ENCODE assay signal across 19 mouse cellular contexts in genomic region chr3:143659421-143659978, GRCm38 (mm10).
DNase-seq lines count a peak whose midpoint lies in the region; ATAC-seq and TF ChIP-seq lines count a peak whose summit lies in the region.
"Had no signal": no experiment of that assay in that cellular context is flagged by ENCODE, and none has a peak within 500 bp of the region (broad histone marks: within the 10 kb centered on the region; RNA-seq: fewer than 3 reads in every experiment).

No protein-coding gene starts in this region.

- no peaks in the 10 kb centered on the region for H3K27me3 ChIP-seq in Patski
- no peaks in the 10 kb centered on the region for H3K27me3 ChIP-seq in kidney, embryonic 15.5 days
- H3K27me3 ChIP-seq in hindbrain, postnatal 0 days (ENCODE audit: insufficient read depth, low read length): no peaks in the 10 kb centered on the region
- H3K27me3 ChIP-seq: forebrain, embryonic 12.5 days; hindbrain, embryonic 12.5 days; neural tube, embryonic 15.5 days had no signal

- ATAC-seq in Patski: peak; percentile 88
- peak; percentile 82 for ATAC-seq in kidney, embryonic 15.5 days (replicated peaks; ENCODE audit: low FRiP score)
- no peak for ATAC-seq in hindbrain, postnatal 0 days
- ATAC-seq: lung, postnatal 0 days; midbrain, embryonic 16.5 days had no signal

- POLR2A ChIA-PET in Patski (lab: Charles Lee): no interaction called here

- WGBS in kidney, embryonic 15.5 days: 34% methylated on average over 8 of the region's 8 CpGs
- 86% methylated on average over 8 of the region's 8 CpGs for whole genome bisulfite sequencing in hindbrain, postnatal 0 days

- DNase-seq in Patski (ENCODE audit: low read depth, low spot score): peak; percentile 93
- DNase-seq in kidney, postnatal 36 days: peak; percentile 18 to 32
- no peak for DNase-seq in spleen, adult 18-20 months
- no peak for DNase-seq in hindbrain, postnatal 0 days (ENCODE audit: low spot score)
- no peak for DNase-seq in ovary, adult 18-20 months (ENCODE audit: low spot score)
- DNase-seq: adrenal gland, postnatal 36 days; cerebellum, adult 11 months; cerebellum, adult 9-11 months; gastrocnemius, postnatal 36 days; layer of hippocampus, postnatal 36 days; thymus, postnatal 25 days had no signal

- no peak overlapping the region for H3K4me2 ChIP-seq in kidney, embryonic 15.5 days
- H3K4me2 ChIP-seq in hindbrain, postnatal 0 days (ENCODE audit: low read depth, low read length): no peak overlapping the region
- H3K4me2 ChIP-seq: forebrain, embryonic 12.5 days; hindbrain, embryonic 12.5 days; neural tube, embryonic 15.5 days had no signal

- no peak for TF ChIP-seq POLR2A in embryonic fibroblast, embryonic 13.5 days (IDR thresholded peaks at IDR 0.05; ENCODE audit: low read depth, low read length)

- no peak overlapping the region for H3K9ac ChIP-seq in kidney, embryonic 15.5 days
- H3K9ac ChIP-seq in hindbrain, postnatal 0 days (replicated peaks; ENCODE audit: low read length): no peak overlapping the region
- H3K9ac ChIP-seq: forebrain, embryonic 12.5 days; hindbrain, embryonic 12.5 days; neural tube, embryonic 15.5 days had no signal

- H3K4me3 ChIP-seq in embryonic fibroblast, embryonic 13.5 days (ENCODE audit: insufficient read depth, low read length): no peak overlapping the region
- no peak overlapping the region for H3K4me3 ChIP-seq in kidney, embryonic 15.5 days (replicated peaks)
- H3K4me3 ChIP-seq in hindbrain, postnatal 0 days (ENCODE audit: low read length): no peak overlapping the region
- H3K4me3 ChIP-seq: forebrain, embryonic 12.5 days; hindbrain, embryonic 12.5 days; midbrain, embryonic 10.5 days; neural tube, embryonic 15.5 days had no signal

- CTCF ChIA-PET in Patski (lab: Charles Lee): interaction anchor here (3.4 kb wide), 1 partner anchor 10 kb away, joined by 13 read pairs; no protein-coding TSS in a partner anchor

- no peaks in the 10 kb centered on the region for H3K36me3 ChIP-seq in kidney, embryonic 15.5 days
- no peaks in the 10 kb centered on the region for H3K36me3 ChIP-seq in hindbrain, postnatal 0 days (ENCODE audit: insufficient read depth, low read length)
- H3K36me3 ChIP-seq: forebrain, embryonic 12.5 days; hindbrain, embryonic 12.5 days; midbrain, embryonic 10.5 days; neural tube, embryonic 15.5 days had no signal

- no peaks in the 10 kb centered on the region for H3K4me1 ChIP-seq in embryonic fibroblast, embryonic 13.5 days (ENCODE audit: control insufficient read depth, insufficient read depth, low read length)
- H3K4me1 ChIP-seq in kidney, embryonic 15.5 days: peaks cover 8% of the 10 kb centered on the region; the same call in 1 of the 2 replicates
- H3K4me1 ChIP-seq in hindbrain, postnatal 0 days (ENCODE audit: insufficient read depth, low read length): no peaks in the 10 kb centered on the region
- H3K4me1 ChIP-seq: forebrain, embryonic 12.5 days; hindbrain, embryonic 12.5 days; midbrain, embryonic 10.5 days; neural tube, embryonic 15.5 days had no signal

- in situ Hi-C loops in Patski (cut with MboI; ENCODE audit: low pct_unique_long_range_greater_than_20kb): no loop called here

- H3K9me3 ChIP-seq in kidney, embryonic 15.5 days (replicated peaks): no peaks in the 10 kb centered on the region
- no peaks in the 10 kb centered on the region for H3K9me3 ChIP-seq in hindbrain, postnatal 0 days (ENCODE audit: low read length)
- H3K9me3 ChIP-seq: forebrain, embryonic 12.5 days; hindbrain, embryonic 12.5 days; midbrain, embryonic 10.5 days; neural tube, embryonic 15.5 days had no signal

- H3K27ac ChIP-seq in embryonic fibroblast, embryonic 13.5 days (ENCODE audit: insufficient read depth, low read length): 0 out of 2 replicates have a peak overlapping the region, but pooled peaks have one; percentile 11
- 0 out of 2 replicates have a peak overlapping the region, but pooled peaks have one; percentile 1 for H3K27ac ChIP-seq in kidney, embryonic 15.5 days
- H3K27ac ChIP-seq in hindbrain, postnatal 0 days: no peak overlapping the region
- H3K27ac ChIP-seq: forebrain, embryonic 12.5 days; hindbrain, embryonic 12.5 days; midbrain, embryonic 10.5 days; neural tube, embryonic 15.5 days had no signal

- TF ChIP-seq CTCF in Patski (IDR thresholded peaks at IDR 0.05): no peak
- no peak for TF ChIP-seq CTCF in embryonic fibroblast, embryonic 13.5 days (IDR thresholded peaks at IDR 0.05; ENCODE audit: borderline replicate concordance, insufficient read depth, low read length)
- TF ChIP-seq CTCF in hindbrain, postnatal 0 days (IDR thresholded peaks at IDR 0.05; ENCODE audit: low read depth): no peak

Comparison
In these comparisons a context has a peak if more than half of its experiments do, and no peak if none do; other contexts are left out.
1. DNase-seq: peak in Patski (single experiment) and kidney, postnatal 36 days (2 of 2); none in spleen, adult 18-20 months (0 of 2), hindbrain, postnatal 0 days (single experiment) and ovary, adult 18-20 months (single experiment).